ENCODE assay signal across 15 mouse cellular contexts in genomic region chr8:70737705-70738104, GRCm38 (mm10). TPM values are rescaled to one million over a fixed set of nuclear protein-coding genes. Genes with fewer than 3 reads are reported as not detected.
"Had no signal": no experiment of that assay in that cellular context is flagged by ENCODE, and none has a peak within 500 bp of the region (broad histone marks: within the 10 kb centered on the region; RNA-seq: fewer than 3 reads in every experiment).

No protein-coding gene starts in this region.

- H3K4me1 ChIP-seq: neural tube, embryonic 15.5 days; stomach, embryonic 15.5 days had no signal

- H3K36me3 ChIP-seq: neural tube, embryonic 15.5 days; stomach, embryonic 15.5 days had no signal

- DNase-seq: retina, postnatal 1 day; right cerebral cortex, adult 18-20 months; right cerebral cortex, postnatal 25 days; right cerebral cortex, postnatal 4 days; thymus, adult 18-20 months; thymus, adult 2 months; thymus, postnatal 25 days; thymus, postnatal 36 days; thymus, postnatal 4 days had no signal

- H3K27ac ChIP-seq: neural tube, embryonic 15.5 days; stomach, embryonic 15.5 days; stomach, postnatal 0 days had no signal

- H3K4me3 ChIP-seq: neural tube, embryonic 15.5 days; stomach, embryonic 15.5 days had no signal

- H3K9ac ChIP-seq: neural tube, embryonic 15.5 days; stomach, embryonic 15.5 days had no signal

- H3K4me2 ChIP-seq: neural tube, embryonic 15.5 days; stomach, embryonic 15.5 days had no signal

- H3K9me3 ChIP-seq: neural tube, embryonic 15.5 days; stomach, embryonic 15.5 days had no signal

RNA-seq across cellular contexts. Expression of gene Gm3336, which starts 19.4 kb away (rescaled TPM):
- polyA plus RNA-seq: neural tube, embryonic 14.5 days; neural tube, embryonic 15.5 days had no signal

RNA-seq across cellular contexts. Expression of gene Iqcn, which starts 34.4 kb away (rescaled TPM):
- polyA plus RNA-seq: neural tube, embryonic 14.5 days; stomach, embryonic 15.5 days; stomach, embryonic 16.5 days; stomach, postnatal 0 days; urinary bladder, adult 2 months had no signal
